In the genomic region with DNA sequence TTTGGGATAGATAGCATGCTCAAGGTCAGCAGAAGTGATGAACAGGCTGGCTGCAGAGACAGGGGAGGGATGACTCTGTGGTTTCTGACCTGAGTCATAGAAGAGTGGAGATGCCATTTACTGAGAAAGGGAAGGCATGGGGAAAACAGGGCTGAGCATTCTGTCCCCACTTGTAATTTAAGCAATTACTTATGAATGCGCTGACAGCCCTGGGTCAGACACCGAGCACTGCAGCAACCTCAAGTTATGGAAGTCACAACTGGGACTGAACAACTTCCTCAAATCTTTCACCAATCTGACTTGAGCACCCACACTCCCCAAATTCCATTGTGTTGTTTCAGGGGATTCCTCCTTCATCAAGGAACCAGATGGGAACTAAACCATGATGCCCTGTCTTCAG, we compare ENCODE assay signal across 28 mouse cellular contexts. TPM values are rescaled to one million over a fixed set of nuclear protein-coding genes. Genes with fewer than 3 reads are reported as not detected.
DNase-seq lines count a peak whose midpoint lies in the region; ATAC-seq and TF ChIP-seq lines count a peak whose summit lies in the region.
"Had no signal": no experiment of that assay in that cellular context is flagged by ENCODE, and none has a peak within 500 bp of the region (broad histone marks: within the 10 kb centered on the region; RNA-seq: fewer than 3 reads in every experiment).

No protein-coding gene starts in this region.

- H3K4me3 ChIP-seq in midbrain, postnatal 0 days (ENCODE audit: low read depth, low read length), result no peak overlapping the region
- no peak overlapping the region for H3K4me3 ChIP-seq in midbrain, embryonic 16.5 days (ENCODE audit: low read depth, low read length)
- no peak overlapping the region for H3K4me3 ChIP-seq in embryonic facial prominence, embryonic 10.5 days
- H3K4me3 ChIP-seq: forebrain, embryonic 15.5 days; hindbrain, embryonic 15.5 days; kidney, embryonic 15.5 days; limb, embryonic 12.5 days; liver, embryonic 15.5 days; neural tube, embryonic 12.5 days had no signal

- H3K36me3 ChIP-seq in midbrain, postnatal 0 days (ENCODE audit: insufficient read depth, low read length), result no peaks in the 10 kb centered on the region
- no peaks in the 10 kb centered on the region for H3K36me3 ChIP-seq in midbrain, embryonic 16.5 days (ENCODE audit: control insufficient read depth, insufficient read depth, low read length)
- no peaks in the 10 kb centered on the region for H3K36me3 ChIP-seq in embryonic facial prominence, embryonic 10.5 days (replicated peaks)
- H3K36me3 ChIP-seq: forebrain, embryonic 15.5 days; hindbrain, embryonic 15.5 days; kidney, embryonic 15.5 days; limb, embryonic 12.5 days; liver, embryonic 15.5 days; neural tube, embryonic 12.5 days had no signal

- ATAC-seq in midbrain, postnatal 0 days (ENCODE audit: low FRiP score), result no peak
- ATAC-seq in midbrain, embryonic 16.5 days, result no peak
- ATAC-seq in megakaryocyte, adult 5-6 weeks (ENCODE audit: poor library complexity, severe bottlenecking), result 0 out of 2 replicates have a peak, but pooled peaks have one; percentile 37
- ATAC-seq: forebrain, embryonic 15.5 days; inflammation-experienced regulatory T-cells, adult 6 months had no signal

- H3K9me3 ChIP-seq in midbrain, postnatal 0 days (ENCODE audit: low read length), result no peaks in the 10 kb centered on the region
- H3K9me3 ChIP-seq in midbrain, embryonic 16.5 days (replicated peaks; ENCODE audit: control insufficient read depth, low read length, poor library complexity, severe bottlenecking), result no peaks in the 10 kb centered on the region
- H3K9me3 ChIP-seq in embryonic facial prominence, embryonic 10.5 days, result no peaks in the 10 kb centered on the region
- H3K9me3 ChIP-seq: forebrain, embryonic 15.5 days; hindbrain, embryonic 15.5 days; kidney, embryonic 15.5 days; limb, embryonic 12.5 days; liver, embryonic 15.5 days; neural tube, embryonic 12.5 days had no signal

- DNase-seq in midbrain, postnatal 0 days (ENCODE audit: low spot score), result no peak
- no peak for DNase-seq in embryonic facial prominence, embryonic 10.5 days (ENCODE audit: low spot score)
- DNase-seq in thymus, postnatal 36 days, result no peak
- DNase-seq in natural killer cell, adult 2 months (ENCODE audit: low spot score in 2 of 2), result no peak
- DNase-seq: adrenal gland, postnatal 10 days; cerebellum, adult 11 months; cerebellum, adult 9-11 months; gastrocnemius, postnatal 10 days; heart, postnatal 4 days; kidney, adult 18-20 months; kidney, postnatal 25 days; lung, embryonic 14.5 days; lung, postnatal 14 days; midbrain, embryonic 14.5 days; right cerebral cortex, adult 18-20 months; right cerebral cortex, postnatal 4 days; thymus, adult 2 months; thymus, postnatal 4 days had no signal

- no peak overlapping the region for H3K4me2 ChIP-seq in midbrain, postnatal 0 days (ENCODE audit: low read depth, low read length, poor library complexity, severe bottlenecking)
- no peak overlapping the region for H3K4me2 ChIP-seq in midbrain, embryonic 16.5 days (ENCODE audit: low read length)
- H3K4me2 ChIP-seq: forebrain, embryonic 15.5 days; hindbrain, embryonic 15.5 days; kidney, embryonic 15.5 days; limb, embryonic 12.5 days; liver, embryonic 15.5 days; lung, embryonic 14.5 days; neural tube, embryonic 12.5 days had no signal

- no peak for TF ChIP-seq CTCF in midbrain, postnatal 0 days (IDR thresholded peaks at IDR 0.05)

- WGBS in midbrain, postnatal 0 days, result 75% methylated on average over 2 of the region's 2 CpGs
- 84% methylated on average over 2 of the region's 2 CpGs for WGBS in midbrain, embryonic 16.5 days
- 71% methylated on average over 2 of the region's 2 CpGs for WGBS in embryonic facial prominence, embryonic 10.5 days

- no peaks in the 10 kb centered on the region for H3K27me3 ChIP-seq in midbrain, postnatal 0 days (ENCODE audit: insufficient read depth, low read length)
- no peaks in the 10 kb centered on the region for H3K27me3 ChIP-seq in midbrain, embryonic 16.5 days (ENCODE audit: control insufficient read depth, insufficient read depth, low read depth, low read length)
- no peaks in the 10 kb centered on the region for H3K27me3 ChIP-seq in embryonic facial prominence, embryonic 10.5 days (replicated peaks; ENCODE audit: low read depth, poor library complexity, severe bottlenecking)
- H3K27me3 ChIP-seq: CH12.LX; forebrain, embryonic 15.5 days; hindbrain, embryonic 15.5 days; limb, embryonic 12.5 days; neural tube, embryonic 12.5 days had no signal

- no peak overlapping the region for H3K27ac ChIP-seq in midbrain, postnatal 0 days (ENCODE audit: low read depth, low read length)
- no peak overlapping the region for H3K27ac ChIP-seq in midbrain, embryonic 16.5 days (ENCODE audit: low read length)
- peak overlapping the region; percentile 82 for H3K27ac ChIP-seq in embryonic facial prominence, embryonic 10.5 days (replicated peaks)
- H3K27ac ChIP-seq: forebrain, embryonic 15.5 days; hindbrain, embryonic 15.5 days; kidney, embryonic 15.5 days; limb, embryonic 12.5 days; liver, embryonic 15.5 days; neural tube, embryonic 12.5 days had no signal

- peaks cover 5% of the 10 kb centered on the region for H3K4me1 ChIP-seq in midbrain, postnatal 0 days (ENCODE audit: insufficient read depth, low read length)
- peaks cover 5% of the 10 kb centered on the region for H3K4me1 ChIP-seq in midbrain, embryonic 16.5 days (ENCODE audit: control insufficient read depth, insufficient read depth, low read length)
- peaks cover 85% of the 10 kb centered on the region for H3K4me1 ChIP-seq in embryonic facial prominence, embryonic 10.5 days

- H3K9ac ChIP-seq in midbrain, postnatal 0 days (replicated peaks; ENCODE audit: low read length, poor library complexity, severe bottlenecking), result 0 out of 2 replicates have a peak overlapping the region, but pooled peaks have one; percentile 13
- H3K9ac ChIP-seq in midbrain, embryonic 16.5 days (ENCODE audit: low read depth, low read length), result no peak overlapping the region
- H3K9ac ChIP-seq: forebrain, embryonic 15.5 days; hindbrain, embryonic 15.5 days; kidney, embryonic 15.5 days; limb, embryonic 12.5 days; liver, embryonic 15.5 days; lung, embryonic 14.5 days; neural tube, embryonic 12.5 days had no signal

RNA-seq across cellular contexts. Expression of gene Vps8, which starts 19.5 kb away (rescaled TPM):
- total RNA-seq in midbrain, postnatal 0 days (2014; rRNA removed), result 35.2 and 37.2 TPM in 2 replicates
- polyA plus RNA-seq in midbrain, postnatal 0 days (2015; fragmentation: Nextera tagmentation; extraction: Ambion mirVana), result 25.4 and 26.0 TPM in 2 replicates
- 41.2 and 44.1 TPM in 2 replicates for polyA plus RNA-seq in midbrain, embryonic 16.5 days (2015; fragmentation: Nextera tagmentation; extraction: Ambion mirVana)
- 16.4 and 16.6 TPM in 2 replicates for polyA plus RNA-seq in embryonic facial prominence, embryonic 10.5 days (2016; fragmentation: Nextera tagmentation; extraction: Ambion mirVana)
- total RNA-seq in megakaryocyte, adult 5-6 weeks (2015), result 11.1 and 20.9 TPM in 2 replicates
- total RNA-seq in megakaryocyte, adult 5-6 weeks (2017), result 13.1 and 15.9 TPM in 2 replicates
